Mouse (Mus musculus): ENCODE results near the gene Slc5a2.

The Slc5a2 gene

DNA sequence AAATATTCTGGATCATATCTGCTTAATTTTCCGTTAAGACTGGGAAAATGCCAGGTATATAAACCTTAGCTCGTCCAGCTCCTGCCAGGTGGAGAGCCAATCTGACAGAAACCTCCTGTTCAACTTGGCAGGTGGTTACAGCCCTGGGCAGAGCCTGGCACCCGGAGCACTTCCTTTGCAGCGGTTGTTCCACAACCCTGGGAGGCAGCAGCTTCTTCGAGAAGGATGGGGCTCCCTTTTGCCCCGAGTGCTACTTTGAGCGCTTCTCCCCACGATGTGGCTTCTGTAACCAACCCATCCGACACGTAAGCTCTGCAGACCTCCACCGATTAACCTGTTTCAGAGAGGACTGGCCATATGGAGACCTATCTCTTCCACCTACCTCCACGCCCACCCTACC lies 13.5 kb upstream of the Slc5a2 start:
- no peak for DNase-seq (ENCODE audit: low spot score)

DNA sequence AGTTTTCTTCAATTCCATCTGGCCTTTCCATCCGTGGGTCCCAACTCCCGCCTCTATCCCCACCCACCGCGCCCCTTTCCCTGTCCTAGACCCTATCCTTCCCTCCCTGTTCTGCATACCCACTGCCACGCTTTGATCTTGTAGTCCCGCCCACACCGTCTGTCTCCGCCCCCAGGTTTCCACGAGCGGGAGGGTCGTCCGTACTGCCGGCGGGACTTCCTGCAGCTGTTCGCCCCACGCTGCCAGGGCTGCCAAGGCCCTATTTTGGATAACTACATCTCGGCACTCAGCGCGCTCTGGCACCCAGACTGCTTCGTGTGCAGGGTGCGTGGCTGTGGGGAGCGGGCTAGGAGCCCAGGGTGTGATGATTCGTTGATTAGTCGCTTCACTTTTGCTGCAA lies 12.8 kb upstream of the Slc5a2 start:
- DNase-seq (ENCODE audit: low spot score): peak; percentile 70

DNA sequence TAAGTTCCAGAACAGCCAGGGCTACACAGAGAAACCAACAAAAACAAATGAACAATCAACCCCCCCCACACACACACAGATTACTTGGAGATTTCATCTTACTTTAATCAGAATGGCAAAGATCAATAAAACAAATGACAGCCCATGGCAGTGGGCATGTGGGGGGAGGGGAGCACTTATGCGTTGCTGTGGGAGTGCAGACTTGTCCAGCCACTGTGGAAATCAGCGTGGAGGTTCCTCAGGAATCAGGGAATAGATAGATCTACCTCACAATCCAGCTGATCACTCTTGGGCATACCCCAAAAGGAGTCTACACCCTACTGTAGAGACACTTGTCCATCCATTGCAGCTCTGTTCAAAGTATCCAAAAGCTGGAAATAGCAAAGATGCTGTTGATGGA lies 10.5 kb upstream of the Slc5a2 start:
- DNase-seq (ENCODE audit: low spot score): no peak

DNA sequence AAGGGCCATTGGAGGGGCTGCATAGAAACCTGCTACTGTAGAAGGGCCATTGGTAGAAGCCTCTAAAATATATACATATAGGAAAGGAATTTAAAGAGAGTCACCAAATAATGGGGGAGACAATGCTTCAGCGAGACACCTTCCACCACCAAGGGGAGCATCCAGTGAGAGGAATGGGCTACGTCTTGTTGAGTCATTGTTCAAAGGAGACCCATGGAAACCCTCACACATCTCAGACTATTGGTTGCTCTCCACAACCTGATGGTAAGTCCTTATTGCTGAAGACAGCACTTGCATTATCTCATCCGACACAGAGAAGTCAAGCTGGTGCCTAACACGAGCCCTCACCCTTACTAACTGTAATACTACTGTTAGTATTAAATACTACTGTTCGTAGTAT lies 9.7 kb upstream of the Slc5a2 start:
- no peak for DNase-seq (ENCODE audit: low spot score)

DNA sequence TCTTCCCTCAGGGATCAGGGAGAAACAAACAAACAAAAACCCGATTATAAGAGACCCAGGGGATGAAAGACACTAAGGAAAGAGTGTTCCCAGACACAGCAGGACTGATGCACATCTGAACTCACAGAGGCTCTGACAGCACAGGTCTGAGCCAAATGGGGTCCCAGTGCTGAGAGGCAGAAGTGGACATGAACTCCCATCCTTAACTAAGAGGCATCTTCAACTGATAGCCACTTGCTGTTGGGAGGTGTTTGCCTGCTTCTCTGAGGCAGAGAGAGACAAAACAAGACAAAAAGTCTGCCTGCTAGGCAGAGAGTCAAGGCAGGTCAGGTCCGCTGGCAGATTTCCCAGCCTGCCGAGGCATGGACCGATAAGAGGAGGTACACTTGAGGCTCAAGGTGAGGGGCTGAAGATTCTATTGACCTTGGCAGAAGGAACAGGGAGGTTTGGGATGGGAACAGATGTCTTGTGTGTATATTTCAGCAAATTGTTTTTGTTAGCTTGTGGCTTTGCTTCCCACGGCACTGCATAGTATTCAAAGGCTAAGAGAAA lies 8.6 kb upstream of the Slc5a2 start:
- DNase-seq (ENCODE audit: low spot score): no peak

DNA sequence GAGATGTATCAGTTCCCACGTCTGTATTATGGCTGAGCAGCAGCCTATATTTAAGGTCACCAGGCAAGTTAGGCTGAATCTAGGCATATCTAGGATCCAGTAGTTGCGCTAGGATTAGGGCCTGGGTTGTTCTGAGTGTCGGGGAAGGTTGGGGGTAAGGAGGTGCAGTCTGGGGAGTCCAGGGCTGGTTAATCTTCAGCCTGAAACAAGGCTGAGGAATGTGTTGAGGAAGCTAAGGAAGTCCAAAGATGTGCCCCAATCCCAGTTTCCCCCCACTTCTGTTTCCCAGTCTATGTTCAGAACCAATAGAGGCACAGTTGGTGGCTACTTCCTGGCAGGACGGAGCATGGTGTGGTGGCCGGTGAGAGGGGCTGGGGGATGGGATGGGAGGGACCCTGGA lies 599 bp downstream of the Slc5a2 start:
- no peak for DNase-seq (ENCODE audit: low spot score)

DNA sequence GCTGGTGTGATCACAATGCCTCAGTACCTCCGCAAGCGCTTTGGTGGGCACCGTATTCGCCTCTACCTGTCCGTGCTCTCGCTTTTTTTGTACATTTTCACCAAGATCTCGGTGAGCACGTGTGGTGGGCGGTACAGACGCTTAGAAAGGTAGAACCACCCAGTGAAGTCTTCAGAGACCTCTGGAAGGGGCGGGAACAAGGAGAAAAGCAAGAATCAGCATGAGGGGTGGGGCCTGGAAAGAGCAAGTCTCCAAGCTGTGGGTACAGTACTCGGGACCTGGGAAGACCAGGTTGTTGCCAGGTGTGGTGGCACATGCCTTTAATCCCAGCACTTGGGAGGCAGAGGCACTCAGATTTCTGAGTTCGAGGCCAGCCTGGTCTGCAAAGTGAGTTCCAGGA lies 1.9 kb downstream of the Slc5a2 start:
- no peak for DNase-seq (ENCODE audit: low spot score)

DNA sequence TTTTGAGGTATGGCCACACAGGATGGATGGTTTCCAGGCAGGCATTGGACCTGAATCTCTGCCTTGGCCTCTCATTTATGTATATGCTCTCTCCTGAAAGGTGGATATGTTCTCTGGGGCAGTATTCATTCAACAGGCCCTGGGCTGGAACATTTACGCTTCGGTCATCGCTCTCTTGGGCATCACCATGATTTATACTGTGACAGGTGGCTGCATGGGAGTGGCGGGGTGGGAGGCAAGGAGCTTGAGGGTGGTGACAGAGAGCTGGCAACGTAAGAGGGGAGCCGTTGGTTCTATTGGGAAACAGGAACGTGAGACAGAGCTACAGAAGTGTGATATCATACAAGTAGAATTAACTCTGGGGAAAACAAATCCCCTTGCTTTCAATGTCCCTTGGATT lies 2.4 kb downstream of the Slc5a2 start:
- DNase-seq (ENCODE audit: low spot score): no peak

DNA sequence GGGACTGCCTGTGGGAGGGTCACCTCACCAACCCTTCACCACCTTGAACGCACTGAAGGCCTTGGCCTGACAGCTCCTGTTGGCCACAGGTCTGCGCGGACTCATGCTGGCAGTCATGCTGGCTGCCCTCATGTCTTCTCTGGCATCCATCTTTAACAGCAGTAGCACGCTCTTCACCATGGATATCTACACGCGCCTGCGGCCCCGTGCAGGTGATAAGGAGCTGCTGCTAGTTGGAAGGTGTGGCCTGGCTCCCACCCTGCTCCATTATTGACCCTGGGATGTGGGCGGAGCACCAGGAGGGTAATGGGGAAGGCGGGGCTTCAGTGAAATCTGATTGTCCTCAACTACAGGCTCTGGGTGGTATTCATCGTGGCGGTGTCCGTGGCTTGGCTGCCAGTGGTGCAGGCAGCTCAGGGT lies 5.0 kb downstream of the Slc5a2 start:
- DNase-seq (ENCODE audit: low spot score): no peak

DNA sequence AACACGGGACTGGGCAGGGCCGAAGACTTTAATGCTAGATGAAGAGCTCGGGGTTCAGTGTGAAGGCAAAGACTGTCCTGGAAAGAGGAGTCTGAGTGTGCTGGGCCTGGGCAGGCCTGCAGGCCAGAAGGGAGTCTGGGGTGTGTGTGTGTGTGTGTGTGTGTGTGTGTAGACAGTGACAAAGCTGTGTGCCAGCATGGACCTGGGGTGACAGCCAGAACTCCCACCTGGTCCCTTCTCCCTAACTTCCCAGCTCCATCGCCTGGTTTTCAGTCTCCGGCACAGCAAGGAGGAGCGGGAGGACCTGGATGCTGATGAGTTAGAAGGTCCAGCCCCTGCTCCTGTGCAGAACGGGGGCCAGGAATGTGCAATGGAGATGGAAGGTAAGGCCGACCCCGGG lies 6.0 kb downstream of the Slc5a2 start:
- DNase-seq (ENCODE audit: low spot score): no peak

DNA sequence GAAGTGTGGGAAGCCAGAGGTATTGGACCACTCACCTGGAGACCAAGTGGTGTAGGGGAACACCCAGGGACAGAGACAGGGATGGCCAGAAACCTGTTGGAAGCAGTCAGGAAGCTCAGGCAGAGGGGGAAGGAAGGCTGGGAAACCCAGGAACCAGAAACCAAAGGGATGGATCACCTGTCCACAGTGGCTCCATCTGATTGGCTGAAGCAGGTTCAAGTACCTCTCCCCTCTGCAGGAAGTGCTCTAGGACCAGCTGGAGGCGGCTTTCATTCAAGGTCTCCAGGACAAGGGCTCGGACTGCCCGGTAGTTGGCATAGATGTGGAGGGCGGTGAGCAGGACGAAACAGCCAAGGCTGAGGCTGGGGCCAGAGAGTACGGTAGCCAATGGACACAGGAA lies 10.6 kb downstream of the Slc5a2 start:
- no peak for DNase-seq (ENCODE audit: low spot score)

DNA sequence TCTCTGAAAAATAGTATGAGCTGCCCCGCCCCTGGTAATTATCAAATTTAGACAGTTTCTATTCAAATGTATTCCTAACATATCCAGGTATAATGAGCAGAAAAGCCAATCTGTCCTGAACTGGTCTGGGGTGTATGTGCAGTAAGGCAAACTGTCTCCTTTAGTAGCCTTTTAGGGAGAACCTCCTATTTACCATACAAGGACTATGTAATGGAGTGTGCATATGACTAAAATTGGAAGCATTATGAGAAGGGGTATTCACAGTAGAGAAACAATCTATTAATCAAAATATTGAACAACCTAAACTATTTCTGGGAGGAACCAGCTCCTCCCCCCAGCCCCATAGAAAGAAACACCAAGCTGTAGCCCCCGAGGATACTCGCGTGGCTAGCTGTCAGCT lies 14.3 kb downstream of the Slc5a2 start:
- no peak for DNase-seq (ENCODE audit: low spot score)

DNA sequence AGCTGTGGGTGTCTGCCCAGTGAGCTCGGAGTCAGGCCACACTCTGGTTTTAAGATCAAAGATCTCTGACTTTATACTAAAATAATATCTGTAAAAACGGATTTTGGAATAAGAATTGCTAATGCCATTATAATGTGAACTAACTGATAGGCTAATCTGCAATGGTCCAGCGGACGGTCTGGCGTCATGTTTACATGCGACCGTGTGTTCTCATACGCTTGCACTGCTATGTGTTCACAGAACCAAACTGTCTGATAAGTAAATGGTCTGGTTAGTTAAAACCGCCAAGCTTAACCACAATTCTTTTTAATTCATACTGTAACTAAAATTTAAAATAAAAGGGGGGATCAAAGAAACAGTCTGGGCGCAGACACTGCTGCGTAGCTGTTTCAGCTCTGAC lies 16.3 kb downstream of the Slc5a2 start:
- DNase-seq (ENCODE audit: low spot score): no peak

DNA sequence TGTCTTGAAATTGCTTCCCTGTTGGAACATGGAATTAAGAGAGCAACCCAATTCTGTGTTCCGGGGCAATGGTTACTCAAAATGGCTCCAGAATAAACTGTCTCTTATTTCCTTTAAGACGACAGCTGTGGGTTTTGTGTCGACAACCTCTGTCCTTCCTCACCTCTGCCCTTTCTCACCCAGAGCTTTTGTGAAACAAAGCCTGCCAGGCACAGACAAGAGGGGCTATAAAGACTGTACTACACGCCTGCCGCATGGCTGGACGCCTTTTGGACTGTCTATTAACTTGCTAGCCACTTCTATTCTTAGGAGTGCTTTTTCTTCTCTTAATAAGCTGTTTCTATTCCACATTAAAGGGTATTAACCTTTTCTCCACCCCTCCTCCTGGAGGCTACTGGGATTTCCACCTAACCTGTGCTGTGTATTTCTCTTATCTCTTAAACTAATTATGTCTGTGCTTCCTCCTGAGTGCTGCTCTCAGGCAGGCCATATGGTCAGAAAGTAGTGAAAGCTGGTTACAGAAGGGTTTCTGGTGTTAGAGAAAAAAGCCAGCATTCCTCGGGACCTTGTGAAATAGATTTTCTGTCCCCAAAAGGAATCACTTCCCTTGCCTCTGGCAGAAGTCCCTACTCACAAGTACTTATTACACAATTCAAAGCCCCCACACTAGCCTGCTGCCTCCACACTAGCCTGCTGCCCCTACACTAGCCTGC lies 17.2 kb downstream of the Slc5a2 start:
- peak; percentile 81 for DNase-seq (ENCODE audit: low spot score)

DNA sequence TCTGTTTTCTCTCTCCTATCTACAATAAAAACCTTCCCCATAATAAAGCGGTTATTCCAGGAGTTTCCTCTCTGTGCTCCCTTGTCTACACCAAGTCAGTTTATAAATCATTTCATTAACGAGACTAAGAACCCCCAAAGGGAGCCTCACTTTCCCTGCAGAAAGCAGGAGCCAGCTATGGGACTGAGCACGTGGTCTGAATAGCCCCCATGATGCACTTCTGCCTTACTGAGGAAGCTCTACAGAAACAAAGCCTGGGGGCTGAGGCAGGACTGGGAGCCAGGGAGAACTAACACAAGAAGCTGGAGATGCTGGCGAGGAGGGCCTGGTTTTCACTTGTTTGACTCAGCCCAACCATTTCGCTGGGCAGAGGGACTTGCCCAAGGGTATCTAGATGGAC lies 18.6 kb downstream of the Slc5a2 start:
- DNase-seq (ENCODE audit: low spot score): peak; percentile 44

DNA sequence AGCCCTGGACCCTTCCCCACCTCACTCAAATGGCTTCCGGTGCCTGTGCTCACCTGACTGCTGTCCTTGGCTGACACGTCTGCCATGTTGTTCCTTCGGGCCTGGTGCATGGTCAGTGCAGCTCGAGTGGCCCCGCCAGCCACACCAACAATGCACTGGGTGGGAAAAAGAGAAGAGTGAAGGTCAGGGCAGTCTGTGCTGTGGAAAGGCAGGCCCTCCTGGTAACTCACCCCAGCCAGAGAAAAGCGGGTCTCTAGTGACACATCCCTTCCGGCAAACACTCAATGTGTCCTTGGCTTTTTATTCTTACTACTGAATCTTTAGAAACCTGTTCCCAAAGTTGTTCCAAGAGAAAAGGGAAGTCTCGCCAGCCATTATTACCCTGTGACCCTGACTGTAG lies 19.6 kb downstream of the Slc5a2 start:
- DNase-seq (ENCODE audit: low spot score): no peak

DNA sequence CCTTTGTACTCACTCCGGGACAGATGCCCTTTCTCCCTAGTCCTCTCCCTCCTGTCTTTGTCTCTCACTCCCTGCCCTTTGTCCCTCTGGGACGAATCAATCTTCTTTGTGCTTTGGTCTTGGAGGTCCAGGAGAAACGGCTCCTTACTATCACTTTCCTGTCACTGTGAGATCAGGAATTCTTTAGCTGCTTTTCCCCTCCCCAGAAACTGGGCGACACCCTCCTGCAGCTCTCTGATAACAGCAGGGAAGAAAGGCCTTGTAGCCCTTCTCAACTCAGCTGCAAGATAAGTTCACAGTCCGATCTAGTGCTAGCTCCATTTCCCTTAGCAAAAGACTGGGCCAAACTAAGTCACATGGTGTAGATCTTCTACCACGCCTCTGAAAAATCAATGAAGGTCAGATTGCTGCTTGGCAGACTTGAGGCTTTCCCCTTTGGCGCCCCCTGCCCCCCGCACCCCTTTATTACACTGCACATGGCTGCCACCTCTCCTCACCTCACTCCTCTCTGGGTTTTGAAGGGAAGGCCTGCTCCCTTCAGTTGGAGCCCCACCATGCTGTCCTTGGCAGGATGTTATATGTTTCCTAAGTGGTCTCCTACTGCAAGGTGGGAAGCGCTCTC lies 23.6 kb downstream of the Slc5a2 start:
- peak; percentile 71 for DNase-seq (ENCODE audit: low spot score)

DNA sequence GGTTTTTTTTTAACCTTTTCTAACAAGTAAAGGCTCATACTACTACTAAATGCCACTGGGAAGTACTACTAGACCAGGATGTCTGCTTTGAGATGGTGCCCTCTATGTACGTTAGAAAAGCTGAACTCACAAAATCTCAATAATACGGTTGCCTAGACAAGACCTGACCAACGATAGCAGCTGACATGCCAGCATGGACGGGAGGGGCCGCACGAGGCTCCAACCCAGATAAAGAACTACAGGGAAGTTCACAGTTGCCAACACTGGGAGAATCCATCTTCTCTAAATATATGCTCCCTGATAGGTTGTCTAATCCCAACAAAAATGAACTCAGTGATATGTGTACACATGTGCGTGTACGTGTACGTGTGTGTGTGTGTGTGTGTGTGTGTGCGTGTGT lies 29.3 kb downstream of the Slc5a2 start:
- no peak for DNase-seq (ENCODE audit: low spot score)

DNA sequence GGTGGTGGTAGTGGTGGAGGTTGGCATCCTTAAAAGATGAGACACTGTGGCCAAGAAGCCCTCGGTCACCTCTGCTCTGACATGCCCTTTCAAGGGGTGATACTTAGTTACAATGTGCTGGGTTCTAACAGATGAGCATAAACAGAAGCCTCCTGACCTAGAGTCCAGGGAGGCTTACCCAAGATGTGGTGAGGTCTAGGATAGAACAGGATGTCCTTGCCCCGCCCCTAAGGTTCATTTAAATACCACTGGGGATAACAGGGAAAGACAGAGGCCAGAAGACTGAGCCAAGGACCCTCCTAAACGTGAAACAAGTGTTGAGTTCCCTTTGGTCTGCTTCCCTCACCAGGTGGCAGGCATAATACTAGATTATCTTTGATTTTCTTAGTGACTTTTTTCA lies 31.1 kb downstream of the Slc5a2 start:
- no peak for DNase-seq (ENCODE audit: low spot score)

DNA sequence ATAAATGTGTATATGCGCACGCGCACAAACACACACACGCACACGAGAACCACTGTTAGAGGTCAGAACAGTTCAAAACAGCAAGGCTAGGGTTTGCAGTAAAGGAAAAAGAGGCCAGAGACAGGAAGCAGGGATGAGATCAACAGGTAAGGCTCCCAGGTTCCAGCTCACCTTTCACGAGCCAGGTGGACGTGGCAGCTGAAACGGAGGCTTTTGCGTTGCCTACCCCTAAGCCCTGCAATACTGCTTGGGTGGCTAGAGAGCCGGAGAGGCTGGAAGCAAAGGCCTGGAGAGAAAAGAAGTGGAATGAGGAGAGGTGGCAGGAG lies 31.8 kb downstream of the Slc5a2 start:
- no peak for DNase-seq (ENCODE audit: low spot score)

DNA sequence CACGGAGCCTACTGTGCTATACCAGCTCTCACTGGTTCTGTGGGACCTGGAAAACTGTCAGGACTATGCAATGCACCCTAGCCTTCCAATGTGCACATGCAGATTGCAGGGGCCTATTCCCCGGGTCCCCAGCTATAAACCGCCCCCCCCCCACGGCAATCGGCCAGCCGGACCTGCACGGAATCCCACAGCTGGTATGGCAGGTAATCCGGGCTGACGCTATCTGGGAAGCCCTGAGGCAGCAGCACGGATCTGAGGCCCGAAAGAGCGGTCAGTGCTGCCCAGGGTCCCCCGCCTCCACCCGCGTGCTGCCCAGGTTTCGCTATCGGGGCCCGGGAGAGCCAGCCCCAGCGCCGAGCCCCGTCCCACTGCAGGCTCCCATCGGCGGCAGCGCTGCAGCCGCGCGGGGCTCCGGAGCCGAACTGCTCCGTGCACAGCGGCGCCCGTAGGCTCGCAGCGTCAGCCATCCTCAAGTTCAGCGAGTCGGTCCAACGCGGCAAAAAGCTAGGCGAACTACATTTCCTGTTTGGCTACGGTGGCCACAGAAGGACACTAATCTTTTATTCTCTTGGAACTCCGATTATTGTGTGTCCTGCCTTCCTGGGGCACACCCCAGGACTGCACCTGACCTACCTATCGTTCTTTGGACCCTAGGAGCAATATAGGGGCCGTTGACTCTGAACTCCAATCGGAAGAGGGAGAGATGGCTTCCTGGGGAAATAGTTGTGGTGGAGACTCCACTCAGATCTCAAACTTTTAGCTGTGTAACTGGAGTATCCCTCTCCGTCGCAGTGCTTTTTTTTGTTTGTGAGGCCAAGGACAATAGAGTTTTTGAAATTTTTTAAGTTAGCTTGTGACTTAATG lies 32.4 kb downstream of the Slc5a2 start, which contains the start of gene BC017158:
BC017158 (minus strand) TSS at position 554 of the 864 bp plus-strand sequence.
- DNase-seq (ENCODE audit: low spot score): peak; percentile 88

DNA sequence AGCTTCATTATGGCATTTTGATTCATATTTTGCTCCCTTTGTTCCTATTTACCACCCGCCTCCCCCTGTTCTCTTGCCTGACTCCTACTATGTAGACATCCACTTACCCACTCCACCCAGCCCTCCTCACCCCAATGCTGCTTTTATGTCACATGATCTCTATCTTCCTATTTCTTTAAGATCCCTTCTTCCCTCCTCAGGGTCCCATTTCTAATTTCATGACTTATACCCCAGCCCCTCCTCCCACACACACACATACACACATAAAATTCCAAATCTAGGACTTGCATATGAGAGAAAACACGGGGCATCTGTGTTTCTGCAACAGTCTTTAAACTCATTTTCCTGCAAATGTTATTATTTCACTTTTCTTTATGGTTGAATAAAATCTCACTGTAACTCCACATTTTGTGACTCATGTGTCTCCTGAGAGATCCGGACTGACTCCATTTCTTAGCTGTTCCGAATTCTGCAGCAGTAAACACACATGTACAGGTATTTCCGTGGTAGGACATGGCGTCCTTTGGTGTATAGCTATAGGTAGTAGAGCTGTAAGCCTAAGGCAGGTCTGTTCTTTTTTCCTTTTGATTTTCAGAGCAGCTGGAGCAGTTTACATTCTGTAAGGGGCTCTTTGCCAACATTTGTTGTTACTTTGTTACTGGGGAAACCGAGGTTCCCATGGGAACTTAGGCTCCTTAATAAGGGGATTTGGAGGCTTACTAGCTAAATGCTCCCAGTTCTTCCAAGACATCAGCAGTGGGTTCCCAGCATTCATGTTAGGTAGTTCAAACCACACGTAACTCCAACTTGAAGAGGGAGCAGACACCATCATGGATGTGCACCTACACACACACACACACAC lies 33.3 kb downstream of the Slc5a2 start:
- no peak for DNase-seq (ENCODE audit: low spot score)
